Mouse (Mus musculus): Measurements from ENCODE around the gene Etl4. TPM values are rescaled to one million over a fixed set of nuclear protein-coding genes. Genes with fewer than 3 reads are reported as not detected.

Etl4 gene
- polyA plus RNA-seq, 1 experiment: 8.2 TPM

GRCm38 (mm10) chr2:20629156-20629712 lies 719.7 kb downstream of the Etl4 start:
- Histone ChIP-seq H3K4me1 (ENCODE audit: control insufficient read depth, insufficient read depth, low read length) (no peaks in the 10 kb centered on the region), H3K27ac (ENCODE audit: control insufficient read depth, insufficient read depth, low read depth, low read length, poor library complexity) (no peak overlapping the region), H3K4me3 (replicated peaks; ENCODE audit: control insufficient read depth, low read depth, low read length) (no peak overlapping the region)
- TF ChIP-seq POLR2A (IDR thresholded peaks at IDR 0.05; ENCODE audit: borderline replicate concordance, control insufficient read depth, low read depth, low read length) (no peak), CTCF (IDR thresholded peaks at IDR 0.05; ENCODE audit: control insufficient read depth, insufficient read depth, low read length) (no peak)
- 80% methylated on average over 8 of the region's 8 CpGs for WGBS

GRCm38 (mm10) chr2:20638604-20639003 lies 729.0 kb downstream of the Etl4 start:
- 83% methylated on average over 3 of the region's 3 CpGs for WGBS
- H3K27ac ChIP-seq (ENCODE audit: control insufficient read depth, insufficient read depth, low read depth, low read length, poor library complexity): no peak overlapping the region
- no peaks in the 10 kb centered on the region for H3K4me1 ChIP-seq (ENCODE audit: control insufficient read depth, insufficient read depth, low read length)
- TF ChIP-seq POLR2A (IDR thresholded peaks at IDR 0.05; ENCODE audit: borderline replicate concordance, control insufficient read depth, low read depth, low read length) (no peak), CTCF (IDR thresholded peaks at IDR 0.05; ENCODE audit: control insufficient read depth, insufficient read depth, low read length) (no peak)
- H3K4me3 ChIP-seq (replicated peaks; ENCODE audit: control insufficient read depth, low read depth, low read length): no peak overlapping the region

- 78% methylated on average over 2 of the region's 2 CpGs for WGBS
- H3K4me3 ChIP-seq (replicated peaks; ENCODE audit: control insufficient read depth, low read depth, low read length): no peak overlapping the region
- no peaks in the 10 kb centered on the region for H3K4me1 ChIP-seq (ENCODE audit: control insufficient read depth, insufficient read depth, low read length)
- no peak overlapping the region for H3K27ac ChIP-seq (ENCODE audit: control insufficient read depth, insufficient read depth, low read depth, low read length, poor library complexity)
- TF ChIP-seq POLR2A (IDR thresholded peaks at IDR 0.05; ENCODE audit: borderline replicate concordance, control insufficient read depth, low read depth, low read length) (no peak), CTCF (IDR thresholded peaks at IDR 0.05; ENCODE audit: control insufficient read depth, insufficient read depth, low read length) (no peak)
Observed at GRCm38 (mm10) chr2:20639721-20640120, 730.1 kb downstream of the Etl4 start.

GRCm38 (mm10) chr2:20642818-20643217 lies 733.2 kb downstream of the Etl4 start:
- TF ChIP-seq CTCF (IDR thresholded peaks at IDR 0.05; ENCODE audit: control insufficient read depth, insufficient read depth, low read length): no peak
- no peak overlapping the region for H3K27ac ChIP-seq (ENCODE audit: control insufficient read depth, insufficient read depth, low read depth, low read length, poor library complexity)
- WGBS: 74% methylated on average over 9 of the region's 9 CpGs
- H3K4me3 ChIP-seq (replicated peaks; ENCODE audit: control insufficient read depth, low read depth, low read length): no peak overlapping the region
- no peaks in the 10 kb centered on the region for H3K4me1 ChIP-seq (ENCODE audit: control insufficient read depth, insufficient read depth, low read length)

GRCm38 (mm10) chr2:20649817-20650216 lies 740.2 kb downstream of the Etl4 start:
- Histone ChIP-seq H3K4me1 (ENCODE audit: control insufficient read depth, insufficient read depth, low read length) (no peaks in the 10 kb centered on the region), H3K4me3 (replicated peaks; ENCODE audit: control insufficient read depth, low read depth, low read length) (no peak overlapping the region), H3K27ac (ENCODE audit: control insufficient read depth, insufficient read depth, low read depth, low read length, poor library complexity) (no peak overlapping the region)
- TF ChIP-seq CTCF (IDR thresholded peaks at IDR 0.05; ENCODE audit: control insufficient read depth, insufficient read depth, low read length): no peak
- TF ChIP-seq POLR2A (IDR thresholded peaks at IDR 0.05; ENCODE audit: borderline replicate concordance, control insufficient read depth, low read depth, low read length): no peak
- 10% methylated on average over 4 of the region's 4 CpGs for WGBS

- Histone ChIP-seq H3K4me3 (replicated peaks; ENCODE audit: control insufficient read depth, low read depth, low read length) (no peak overlapping the region), H3K4me1 (ENCODE audit: control insufficient read depth, insufficient read depth, low read length) (no peaks in the 10 kb centered on the region), H3K27ac (ENCODE audit: control insufficient read depth, insufficient read depth, low read depth, low read length, poor library complexity) (no peak overlapping the region)
- TF ChIP-seq CTCF (IDR thresholded peaks at IDR 0.05; ENCODE audit: control insufficient read depth, insufficient read depth, low read length) (no peak), POLR2A (IDR thresholded peaks at IDR 0.05; ENCODE audit: borderline replicate concordance, control insufficient read depth, low read depth, low read length) (no peak)
Observed at GRCm38 (mm10) chr2:20653116-20653515, 743.5 kb downstream of the Etl4 start.

GRCm38 (mm10) chr2:20654058-20654457 lies 744.5 kb downstream of the Etl4 start:
- H3K4me1 ChIP-seq (ENCODE audit: control insufficient read depth, insufficient read depth, low read length): no peaks in the 10 kb centered on the region
- H3K27ac ChIP-seq (ENCODE audit: control insufficient read depth, insufficient read depth, low read depth, low read length, poor library complexity): no peak overlapping the region
- 76% methylated on average over 8 of the region's 8 CpGs for WGBS
- no peak overlapping the region for H3K4me3 ChIP-seq (replicated peaks; ENCODE audit: control insufficient read depth, low read depth, low read length)
- TF ChIP-seq CTCF (IDR thresholded peaks at IDR 0.05; ENCODE audit: control insufficient read depth, insufficient read depth, low read length): no peak

- H3K27ac ChIP-seq (ENCODE audit: control insufficient read depth, insufficient read depth, low read depth, low read length, poor library complexity): no peak overlapping the region
- no peak overlapping the region for H3K4me3 ChIP-seq (replicated peaks; ENCODE audit: control insufficient read depth, low read depth, low read length)
- WGBS: 56% methylated on average over 9 of the region's 9 CpGs
Observed at GRCm38 (mm10) chr2:20654598-20655340, 745.2 kb downstream of the Etl4 start.

GRCm38 (mm10) chr2:20655341-20655612 lies 745.7 kb downstream of the Etl4 start:
- H3K4me1 ChIP-seq (ENCODE audit: control insufficient read depth, insufficient read depth, low read length): no peaks in the 10 kb centered on the region
- TF ChIP-seq POLR2A (IDR thresholded peaks at IDR 0.05; ENCODE audit: borderline replicate concordance, control insufficient read depth, low read depth, low read length) (no peak), CTCF (IDR thresholded peaks at IDR 0.05; ENCODE audit: control insufficient read depth, insufficient read depth, low read length) (no peak)
- WGBS: 32% methylated on average over 2 of the region's 2 CpGs
- no peak overlapping the region for H3K4me3 ChIP-seq (replicated peaks; ENCODE audit: control insufficient read depth, low read depth, low read length)
- H3K27ac ChIP-seq (ENCODE audit: control insufficient read depth, insufficient read depth, low read depth, low read length, poor library complexity): no peak overlapping the region

More at GRCm38 (mm10) chr2:20654598-20655340, 745.2 kb downstream of the Etl4 start:
- H3K4me1 ChIP-seq (ENCODE audit: control insufficient read depth, insufficient read depth, low read length): no peaks in the 10 kb centered on the region
- TF ChIP-seq POLR2A (IDR thresholded peaks at IDR 0.05; ENCODE audit: borderline replicate concordance, control insufficient read depth, low read depth, low read length): no peak

Measured in bone marrow, adult 2 months (tissue).